Mouse (Mus musculus) limb, embryonic 14.5 days (tissue): ENCODE data around the gene Prss48. TPM values are rescaled to one million over a fixed set of nuclear protein-coding genes. Genes with fewer than 3 reads are reported as not detected.
A peak's percentile ranks its signal among the peaks of the same experiment; 100 is the strongest.

Source experiments
- ATAC-seq: fragments of 200-750 bp; cut with Nextera tagmentation; 2 replicates; pipeline ENCODE4 v1.8.0; 2017; ENCODE audit warnings: low read depth, moderate number of reproducible peaks, moderate TSS enrichment; ENCODE audit not compliant: low FRiP score
- DNase-seq: peaks from one replicate; pipeline ENCODE4 v3.0.0-alpha.2; 2015; ENCODE audit warnings: low spot score
- H3K27ac ChIP-seq: fragments of 300-500 bp; sonication (generic); replicated peaks from 2 replicates; pipeline ENCODE4 v1.5.1; 2014; ENCODE audit warnings: low read depth, mild to moderate bottlenecking, low read length, moderate library complexity, mixed read lengths
- H3K27me3 ChIP-seq: fragments of 300-500 bp; sonication (generic); 2 replicates; pipeline ENCODE4 v1.6.1; 2014; ENCODE audit warnings: low read length, mixed read lengths; ENCODE audit not compliant: control insufficient read depth, insufficient read depth
- H3K36me3 ChIP-seq: fragments of 300-500 bp; sonication (generic); 2 replicates; pipeline ENCODE4 v1.6.1; 2014; ENCODE audit warnings: mild to moderate bottlenecking, low read length, moderate library complexity, mixed read lengths; ENCODE audit not compliant: control insufficient read depth, insufficient read depth
- H3K4me1 ChIP-seq: fragments of 300-500 bp; sonication (generic); 2 replicates; pipeline ENCODE4 v1.6.1; 2014; ENCODE audit warnings: antibody characterized with exemption, low read length, mixed read lengths; ENCODE audit not compliant: control insufficient read depth, insufficient read depth
- H3K4me2 ChIP-seq: fragments of 300-500 bp; sonication (generic); replicated peaks from 2 replicates; pipeline ENCODE4 v1.6.1; 2014; ENCODE audit warnings: low read depth, mild to moderate bottlenecking, low read length, moderate library complexity; ENCODE audit not compliant: severe bottlenecking
- H3K4me3 ChIP-seq: fragments of 300-500 bp; sonication (generic); replicated peaks from 2 replicates; pipeline ENCODE4 v1.5.1; 2014; ENCODE audit warnings: low read length
- H3K9ac ChIP-seq: fragments of 300-500 bp; sonication (generic); 2 replicates; pipeline ENCODE4 v1.6.1; 2014; ENCODE audit warnings: mild to moderate bottlenecking, low read depth, low read length, moderate library complexity; ENCODE audit not compliant: severe bottlenecking
- H3K9me3 ChIP-seq: fragments of 300-500 bp; sonication (generic); 2 replicates; pipeline ENCODE4 v1.6.1; 2016; ENCODE audit warnings: low read length; ENCODE audit not compliant: control insufficient read depth
- POLR2A ChIP-seq: fragments of 200-500 bp; IDR thresholded peaks from 2 replicates; pipeline ENCODE4 v1.8.0; 2012; ENCODE audit warnings: inconsistent platforms, mild to moderate bottlenecking, moderate library complexity, borderline replicate concordance; ENCODE audit not compliant: insufficient read depth, insufficient read length; ENCODE audit errors: extremely low read depth
- WGBS: fragments of 180-500 bp; shearing (Covaris S2); extraction: QIAGEN DNeasy Blood & Tissue Kit; methylation state at CpG from one replicate; pipeline ENCODE4 v1.1.7; 2014; 5-methylcytosine and 5-hydroxymethylcytosine counted together
- polyA plus RNA-seq, 2 experiments: library from polyadenylated mRNA; depleted of rRNA in 1 of 2; stranded (reverse) in 1 of 2; unstranded in 1 of 2; fragments of >200 nt; fragmentation: Nextera tagmentation in 1 of 2; extraction: Ambion mirVana in 1 of 2; gene quantifications; 2 replicates each; pipeline versions ENCODE4 v1.2.1 to v1.2.3; 2012 to 2014

Prss48 gene
- polyA plus RNA-seq (2012; rRNA removed) (not detected in 2 replicates), polyA plus RNA-seq (2014; fragmentation: Nextera tagmentation; extraction: Ambion mirVana) (not detected in 2 replicates)

GRCm38 (mm10) chr3:86002423-86002822 is at the start of gene Prss48:
Gene Prss48, minus strand, starts transcription at chr3:86002491.
- H3K9ac ChIP-seq, result no peak within 1 kb of the TSS
- no peak for DNase-seq

GRCm38 (mm10) chr3:86049041-86049440 is 46.8 kb upstream of the Prss48 start:
- H3K4me1 ChIP-seq, result peaks cover 9% of the 10 kb centered on the region; the same call in 1 of the 2 replicates
- peaks cover 4% of the 10 kb centered on the region; the same call in 1 of the 2 replicates for H3K36me3 ChIP-seq
- H3K9me3 ChIP-seq, result peaks cover 7% of the 10 kb centered on the region; the same call in 1 of the 2 replicates
- 81% methylated on average over 2 of the region's 2 CpGs for WGBS
- ATAC-seq (no peak), DNase-seq (no peak)
- no peak overlapping the region for H3K4me3 ChIP-seq
- H3K4me2 ChIP-seq, result no peak overlapping the region
- H3K27me3 ChIP-seq, result no peaks in the 10 kb centered on the region
- H3K27ac ChIP-seq, result no peak overlapping the region
- TF ChIP-seq POLR2A, result no peak
- H3K9ac ChIP-seq, result no peak overlapping the region

More at GRCm38 (mm10) chr3:86002423-86002822, at the start of gene Prss48:
- no peaks in the 10 kb centered on the region for H3K4me1 ChIP-seq
- H3K27ac ChIP-seq, result no peak within 1 kb of the TSS
- no peak within 1 kb of the TSS for H3K4me3 ChIP-seq
- no peaks in the 10 kb centered on the region for H3K9me3 ChIP-seq
- no peak within 1 kb of the TSS for H3K4me2 ChIP-seq
- 82% methylated on average over 17 of the region's 17 CpGs for WGBS
- H3K27me3 ChIP-seq, result no peaks in the 10 kb centered on the region
- ATAC-seq, result no peak
- no peaks in the 10 kb centered on the region for H3K36me3 ChIP-seq
- TF ChIP-seq POLR2A, result no peak

- Histone ChIP-seq H3K27ac (no peak overlapping the region), H3K9me3 (peaks cover 7% of the 10 kb centered on the region; the same call in 1 of the 2 replicates), H3K4me3 (no peak overlapping the region), H3K4me1 (no peaks in the 10 kb centered on the region), H3K4me2 (no peak overlapping the region), H3K27me3 (no peaks in the 10 kb centered on the region), H3K9ac (no peak overlapping the region), H3K36me3 (peaks cover 4% of the 10 kb centered on the region; the same call in 1 of the 2 replicates)
- no peak for TF ChIP-seq POLR2A
- ATAC-seq (no peak), DNase-seq (no peak)
- WGBS, result 90% methylated on average over 9 of the region's 9 CpGs
Measured at GRCm38 (mm10) chr3:86047686-86048408, 45.6 kb upstream of the Prss48 start.

GRCm38 (mm10) chr3:86040286-86041201 is 38.3 kb upstream of the Prss48 start:
- ATAC-seq (peak; percentile 61), DNase-seq (peak; percentile 84)
- peak overlapping the region; percentile 65 for H3K27ac ChIP-seq
- 45% methylated on average over 14 of the region's 14 CpGs for WGBS
- no peaks in the 10 kb centered on the region for H3K9me3 ChIP-seq
- TF ChIP-seq POLR2A, result no peak
- H3K4me1 ChIP-seq, result peaks cover 18% of the 10 kb centered on the region
- H3K27me3 ChIP-seq, result no peaks in the 10 kb centered on the region
- H3K4me3 ChIP-seq, result peak overlapping the region; percentile 11
- peak overlapping the region; percentile 37 for H3K4me2 ChIP-seq
- H3K36me3 ChIP-seq, result no peaks in the 10 kb centered on the region
- peak overlapping the region; percentile 42; the same call in 1 of the 2 replicates for H3K9ac ChIP-seq

DNA sequence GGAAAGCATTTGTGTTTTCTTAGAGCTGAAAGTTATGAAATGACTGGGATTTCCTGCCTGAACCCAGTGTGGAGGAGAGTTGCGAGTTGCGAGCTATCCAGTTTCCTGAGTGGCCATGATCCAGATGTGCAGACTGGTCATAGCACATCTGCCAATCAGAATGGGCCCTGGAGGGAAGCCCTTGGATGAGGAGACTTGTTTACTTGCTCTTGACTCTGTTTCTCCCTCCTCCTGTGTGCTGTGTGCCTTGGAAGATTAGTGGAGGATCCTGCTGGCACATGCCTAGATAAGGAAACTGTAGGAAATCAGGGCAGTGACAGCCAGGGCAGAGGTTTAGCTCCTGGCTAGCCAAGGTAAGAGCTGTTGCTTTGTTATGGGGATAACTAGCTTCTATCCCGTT is 36.4 kb upstream of the Prss48 start:
- ATAC-seq (peak; percentile 75; the same call in 1 of the 2 replicates), DNase-seq (peak; percentile 60)
- Histone ChIP-seq H3K27ac (peak overlapping the region; percentile 67), H3K4me1 (peaks cover 18% of the 10 kb centered on the region), H3K9ac (no peak overlapping the region), H3K4me3 (no peak overlapping the region), H3K27me3 (no peaks in the 10 kb centered on the region), H3K9me3 (no peaks in the 10 kb centered on the region), H3K36me3 (no peaks in the 10 kb centered on the region), H3K4me2 (no peak overlapping the region)
- TF ChIP-seq POLR2A, result no peak
- 29% methylated on average over 3 of the region's 3 CpGs for WGBS
